Mouse (Mus musculus) limb, embryonic 14.5 days (tissue): ENCODE data around the gene Naaladl1. TPM values are rescaled to one million over a fixed set of nuclear protein-coding genes. Genes with fewer than 3 reads are reported as not detected.

Experiments
- ATAC-seq: fragments of 200-750 bp; cut with Nextera tagmentation; 2 replicates; pipeline ENCODE4 v1.8.0; 2017; ENCODE audit warnings: low read depth, moderate number of reproducible peaks, moderate TSS enrichment; ENCODE audit not compliant: low FRiP score
- DNase-seq: peaks from one replicate; pipeline ENCODE4 v3.0.0-alpha.2; 2015; ENCODE audit warnings: low spot score
- H3K27ac ChIP-seq: fragments of 300-500 bp; sonication (generic); replicated peaks from 2 replicates; pipeline ENCODE4 v1.5.1; 2014; ENCODE audit warnings: low read depth, mild to moderate bottlenecking, low read length, moderate library complexity, mixed read lengths
- H3K27me3 ChIP-seq: fragments of 300-500 bp; sonication (generic); 2 replicates; pipeline ENCODE4 v1.6.1; 2014; ENCODE audit warnings: low read length, mixed read lengths; ENCODE audit not compliant: control insufficient read depth, insufficient read depth
- H3K36me3 ChIP-seq: fragments of 300-500 bp; sonication (generic); 2 replicates; pipeline ENCODE4 v1.6.1; 2014; ENCODE audit warnings: mild to moderate bottlenecking, low read length, moderate library complexity, mixed read lengths; ENCODE audit not compliant: control insufficient read depth, insufficient read depth
- H3K4me1 ChIP-seq: fragments of 300-500 bp; sonication (generic); 2 replicates; pipeline ENCODE4 v1.6.1; 2014; ENCODE audit warnings: antibody characterized with exemption, low read length, mixed read lengths; ENCODE audit not compliant: control insufficient read depth, insufficient read depth
- H3K4me2 ChIP-seq: fragments of 300-500 bp; sonication (generic); replicated peaks from 2 replicates; pipeline ENCODE4 v1.6.1; 2014; ENCODE audit warnings: low read depth, mild to moderate bottlenecking, low read length, moderate library complexity; ENCODE audit not compliant: severe bottlenecking
- H3K4me3 ChIP-seq: fragments of 300-500 bp; sonication (generic); replicated peaks from 2 replicates; pipeline ENCODE4 v1.5.1; 2014; ENCODE audit warnings: low read length
- H3K9ac ChIP-seq: fragments of 300-500 bp; sonication (generic); 2 replicates; pipeline ENCODE4 v1.6.1; 2014; ENCODE audit warnings: mild to moderate bottlenecking, low read depth, low read length, moderate library complexity; ENCODE audit not compliant: severe bottlenecking
- H3K9me3 ChIP-seq: fragments of 300-500 bp; sonication (generic); 2 replicates; pipeline ENCODE4 v1.6.1; 2016; ENCODE audit warnings: low read length; ENCODE audit not compliant: control insufficient read depth
- POLR2A ChIP-seq: fragments of 200-500 bp; IDR thresholded peaks from 2 replicates; pipeline ENCODE4 v1.8.0; 2012; ENCODE audit warnings: inconsistent platforms, mild to moderate bottlenecking, moderate library complexity, borderline replicate concordance; ENCODE audit not compliant: insufficient read depth, insufficient read length; ENCODE audit errors: extremely low read depth
- WGBS: fragments of 180-500 bp; shearing (Covaris S2); extraction: QIAGEN DNeasy Blood & Tissue Kit; methylation state at CpG from one replicate; pipeline ENCODE4 v1.1.7; 2014; 5-methylcytosine and 5-hydroxymethylcytosine counted together
- polyA plus RNA-seq, 2 experiments: library from polyadenylated mRNA; depleted of rRNA in 1 of 2; stranded (reverse) in 1 of 2; unstranded in 1 of 2; fragments of >200 nt; fragmentation: Nextera tagmentation in 1 of 2; extraction: Ambion mirVana in 1 of 2; gene quantifications; 2 replicates each; pipeline versions ENCODE4 v1.2.1 to v1.2.3; 2012 to 2014

Gene Naaladl1
- polyA plus RNA-seq, 2 experiments: 0.21 to 2.5 TPM

DNA sequence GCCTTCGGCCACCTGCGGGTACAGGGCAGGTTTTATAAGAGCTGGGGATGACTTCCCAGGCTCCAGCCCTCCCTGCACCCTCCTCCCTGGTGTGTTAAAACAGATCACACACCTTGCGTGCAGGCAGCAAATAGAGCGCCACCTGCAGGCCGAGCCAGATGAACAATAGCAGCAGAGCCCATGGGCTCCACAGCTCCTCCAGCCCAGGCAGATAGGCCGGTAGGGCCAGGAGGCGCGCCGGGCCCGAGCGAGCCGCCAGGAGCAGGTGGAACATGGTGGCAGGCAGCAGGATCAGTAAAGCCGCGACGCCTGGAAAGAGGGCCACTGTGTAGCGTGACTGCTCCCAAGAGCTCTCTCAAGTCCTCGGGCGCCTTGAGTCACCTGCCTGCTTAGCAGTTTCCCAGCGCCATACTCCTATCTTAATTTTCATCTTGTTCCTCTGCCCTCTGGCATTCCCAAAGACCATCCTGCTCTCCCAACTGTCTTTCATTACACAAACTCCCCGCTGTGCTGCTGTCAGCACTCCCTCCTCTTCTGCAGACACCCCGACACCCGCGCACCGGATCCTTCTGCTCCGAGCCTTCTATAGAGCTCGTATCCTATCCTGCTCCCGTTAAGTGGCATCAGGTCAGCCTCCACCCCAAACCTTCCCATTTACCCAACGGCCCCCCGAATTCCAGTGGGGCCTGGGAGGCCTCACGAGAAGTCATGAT lies 38.4 kb upstream of the Naaladl1 start:
- Histone ChIP-seq H3K4me1 (peaks cover 21% of the 10 kb centered on the region), H3K9me3 (no peaks in the 10 kb centered on the region), H3K27ac (peak overlapping the region; percentile 26; the same call in 1 of the 2 replicates), H3K4me2 (peak overlapping the region; percentile 78), H3K4me3 (peak overlapping the region; percentile 46), H3K36me3 (peaks cover 32% of the 10 kb centered on the region), H3K27me3 (no peaks in the 10 kb centered on the region), H3K9ac (peak overlapping the region; percentile 46)
- under 1% methylated on average over 28 of the region's 30 CpGs for WGBS
- ATAC-seq: peak; percentile 53
- DNase-seq: peak; percentile 73
- TF ChIP-seq POLR2A: no peak

DNA sequence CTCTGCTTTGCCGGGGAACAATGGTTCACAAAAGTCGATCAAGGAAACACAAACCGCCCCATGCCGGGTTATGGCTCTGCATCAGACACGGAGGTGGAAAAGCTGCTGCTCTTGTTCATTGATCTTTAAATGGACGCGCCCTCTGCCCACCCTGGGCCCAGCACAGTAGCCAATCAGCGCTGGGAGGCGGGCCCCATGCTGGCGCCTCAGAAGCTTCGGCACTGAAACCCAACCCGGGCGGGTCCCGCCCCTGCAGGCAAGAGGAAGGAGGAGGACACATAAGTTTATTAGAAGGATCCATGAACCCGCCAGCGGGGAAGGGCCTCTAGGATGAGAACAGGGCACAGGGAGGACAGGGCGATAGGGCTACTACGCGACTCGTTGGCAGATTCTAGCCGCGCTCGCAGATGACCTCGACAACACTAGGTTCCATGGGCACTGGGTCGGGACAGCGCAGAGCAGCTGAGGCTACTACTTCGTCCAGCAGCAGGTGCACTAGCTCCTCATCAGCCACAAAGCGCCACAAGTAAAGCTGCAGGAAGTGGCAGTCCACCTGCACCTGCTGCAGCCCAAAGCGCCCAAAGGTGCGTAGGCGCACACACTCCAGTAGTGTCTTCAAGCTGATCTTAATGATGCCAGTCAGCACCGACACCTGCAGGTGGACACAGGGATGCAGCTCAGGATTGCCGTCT lies 37.7 kb upstream of the Naaladl1 start, which contains the start of gene Tm7sf2:
Tm7sf2 (minus strand) TSS at position 650 of the 692 bp plus-strand sequence.
- H3K27me3 ChIP-seq: no peaks in the 10 kb centered on the region
- peak within 1 kb of the TSS; percentile 26; the same call in 1 of the 2 replicates for H3K27ac ChIP-seq
- H3K36me3 ChIP-seq: peaks cover 38% of the 10 kb centered on the region
- H3K4me1 ChIP-seq: peaks cover 14% of the 10 kb centered on the region
- peak within 1 kb of the TSS; percentile 78 for H3K4me2 ChIP-seq
- peak; percentile 92 for DNase-seq
- peak within 1 kb of the TSS; percentile 46 for H3K4me3 ChIP-seq
- no peak for TF ChIP-seq POLR2A
- H3K9ac ChIP-seq: peak within 1 kb of the TSS; percentile 46
- no peaks in the 10 kb centered on the region for H3K9me3 ChIP-seq
- WGBS: 9% methylated on average over 30 of the region's 33 CpGs
- ATAC-seq: peak; percentile 91

DNA sequence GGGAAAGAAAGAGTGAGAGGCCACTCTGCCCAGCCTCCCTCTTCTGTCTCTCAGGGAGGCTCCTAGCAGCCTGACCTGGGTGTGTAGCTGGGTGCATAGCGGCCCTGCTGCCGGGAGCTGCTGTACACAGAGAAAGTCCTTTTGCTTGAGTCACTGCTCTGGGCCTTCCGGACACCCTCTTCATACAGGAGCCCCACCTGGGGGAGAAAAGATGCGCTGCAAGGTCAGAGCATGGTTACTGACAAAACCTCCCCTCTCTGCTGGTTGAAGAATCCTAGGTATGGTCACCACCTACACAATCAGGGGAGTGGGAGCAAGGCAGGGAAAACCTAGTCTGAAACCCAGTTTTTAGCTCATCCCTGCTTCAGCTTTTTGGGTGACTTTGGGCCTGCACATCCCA lies 36.6 kb upstream of the Naaladl1 start:
- DNase-seq (no peak), ATAC-seq (no peak)
- Histone ChIP-seq H3K4me1 (peaks cover 13% of the 10 kb centered on the region), H3K27me3 (no peaks in the 10 kb centered on the region), H3K9ac (no peak overlapping the region), H3K4me2 (no peak overlapping the region), H3K36me3 (peaks cover 41% of the 10 kb centered on the region), H3K27ac (no peak overlapping the region), H3K4me3 (no peak overlapping the region), H3K9me3 (no peaks in the 10 kb centered on the region)
- 76% methylated on average over 4 of the region's 4 CpGs for WGBS
- no peak for TF ChIP-seq POLR2A

DNA sequence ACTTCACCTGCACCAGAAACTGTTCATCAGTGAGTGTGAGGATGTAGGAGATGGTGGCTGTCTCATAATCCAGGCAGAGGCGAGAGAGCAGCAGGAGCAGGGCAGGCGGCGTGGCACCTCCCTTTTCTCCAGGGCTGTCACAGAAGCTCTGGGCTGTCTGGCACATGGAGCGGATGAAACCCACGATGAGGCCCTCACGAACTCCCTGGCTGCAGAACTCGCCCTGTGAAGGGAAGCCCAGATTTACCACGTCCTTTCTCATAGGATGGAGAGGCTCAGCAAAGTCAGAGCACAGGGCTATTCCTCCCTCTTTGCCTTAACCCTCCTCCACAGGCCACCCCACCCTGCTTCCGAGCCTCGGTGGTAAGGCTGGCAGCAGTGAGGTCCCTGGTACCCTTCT lies 35.7 kb upstream of the Naaladl1 start:
- Histone ChIP-seq H3K27ac (no peak overlapping the region), H3K4me3 (no peak overlapping the region), H3K4me2 (no peak overlapping the region), H3K9me3 (no peaks in the 10 kb centered on the region), H3K4me1 (peaks cover 13% of the 10 kb centered on the region), H3K36me3 (peaks cover 44% of the 10 kb centered on the region), H3K9ac (no peak overlapping the region), H3K27me3 (no peaks in the 10 kb centered on the region)
- no peak for DNase-seq
- no peak for TF ChIP-seq POLR2A
- whole genome bisulfite sequencing: 86% methylated on average over 10 of the region's 10 CpGs
- ATAC-seq: no peak

DNA sequence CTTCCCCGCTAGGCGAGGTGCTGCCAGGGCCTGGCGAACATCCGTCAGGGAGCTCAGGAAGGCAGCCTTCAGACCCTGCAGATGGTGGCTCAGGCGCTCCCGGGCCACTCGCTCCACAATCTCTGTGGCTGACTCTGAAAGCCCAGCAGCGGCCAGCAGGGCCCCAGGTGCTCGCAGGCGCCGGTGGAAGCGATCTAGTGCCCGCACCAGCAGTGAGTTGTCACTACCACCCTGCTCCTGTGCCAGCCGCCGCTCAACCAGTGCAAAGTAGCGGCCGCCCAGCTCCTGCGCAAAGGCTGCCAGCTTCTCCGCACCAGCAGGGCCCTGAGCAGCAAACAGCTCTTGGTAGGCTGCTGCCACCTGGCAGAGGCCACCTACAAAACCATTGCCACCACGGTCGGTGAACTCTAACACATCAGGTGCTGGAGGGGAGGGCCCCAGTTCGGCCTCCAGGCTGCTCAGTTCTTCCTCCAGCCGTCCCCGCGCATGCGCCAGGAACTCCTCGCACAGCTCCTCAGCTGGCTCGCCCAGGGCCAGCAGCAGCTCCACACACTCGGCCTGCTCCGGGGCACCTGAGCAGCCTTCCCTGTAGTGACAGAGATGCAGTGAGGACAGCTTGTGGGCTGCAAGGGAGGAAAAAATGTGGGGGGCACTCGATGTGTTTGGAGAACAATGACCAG lies 34.9 kb upstream of the Naaladl1 start:
- no peak overlapping the region for H3K4me3 ChIP-seq
- no peaks in the 10 kb centered on the region for H3K27me3 ChIP-seq
- no peak for ATAC-seq
- WGBS: 90% methylated on average over 31 of the region's 31 CpGs
- H3K4me2 ChIP-seq: no peak overlapping the region
- H3K9ac ChIP-seq: no peak overlapping the region
- H3K9me3 ChIP-seq: no peaks in the 10 kb centered on the region
- H3K27ac ChIP-seq: no peak overlapping the region
- peaks cover 49% of the 10 kb centered on the region for H3K36me3 ChIP-seq
- no peak for TF ChIP-seq POLR2A
- no peak for DNase-seq
- H3K4me1 ChIP-seq: peaks cover 13% of the 10 kb centered on the region
